Mouse (Mus musculus): ENCODE results near the gene Acsf3. TPM values are rescaled to one million over a fixed set of nuclear protein-coding genes. Genes with fewer than 3 reads are reported as not detected.

Gene Acsf3
- total RNA-seq, 2 experiments from 2014 or later = 24.7 to 26.8 TPM

- intact Hi-C loops (cut with DNase I) = no loop called here
- peak; percentile 27 to 57 for DNase-seq
These were observed 72.7 kb downstream of the Acsf3 start, which contains the start of gene Cdh15 for GRCm38 (mm10) chr8:122847829-122848561. Gene Cdh15, plus strand, starts transcription at chr8:122847966.

GRCm38 (mm10) chr8:122849152-122849910 lies 74.0 kb downstream of the Acsf3 start:
- intact Hi-C loops (cut with DNase I) = no loop called here

GRCm38 (mm10) chr8:122850641-122851240 lies 75.5 kb downstream of the Acsf3 start:
- DNase-seq = no peak
- intact Hi-C loops (cut with DNase I) = no loop called here

More at GRCm38 (mm10) chr8:122849152-122849910, 74.0 kb downstream of the Acsf3 start:
- no peak for DNase-seq

- DNase-seq = no peak
- intact Hi-C loops (cut with DNase I) = no loop called here
These were observed 76.6 kb downstream of the Acsf3 start for GRCm38 (mm10) chr8:122851692-122852545.

- no peak for DNase-seq
- intact Hi-C loops (cut with DNase I) = no loop called here
These were observed 77.2 kb downstream of the Acsf3 start for GRCm38 (mm10) chr8:122852546-122852905.

GRCm38 (mm10) chr8:122853340-122853771 lies 78.1 kb downstream of the Acsf3 start:
- intact Hi-C loops (cut with DNase I) = no loop called here
- peak in 1 of 2 experiments; percentile 30 for DNase-seq

- no peak for DNase-seq
- intact Hi-C loops (cut with DNase I) = no loop called here
These were observed 79.1 kb downstream of the Acsf3 start for GRCm38 (mm10) chr8:122854388-122854787.

- intact Hi-C loops (cut with DNase I) = no loop called here
- DNase-seq = no peak
These were observed 79.8 kb downstream of the Acsf3 start for GRCm38 (mm10) chr8:122855123-122855522.

GRCm38 (mm10) chr8:122856288-122856687 lies 81.0 kb downstream of the Acsf3 start:
- intact Hi-C loops (cut with DNase I) = no loop called here
- DNase-seq = no peak

- intact Hi-C loops (cut with DNase I) = no loop called here
- DNase-seq = no peak
These were observed 84.6 kb downstream of the Acsf3 start for GRCm38 (mm10) chr8:122859843-122860242.

- intact Hi-C loops (cut with DNase I) = no loop called here
- DNase-seq = no peak
These were observed 89.4 kb downstream of the Acsf3 start for GRCm38 (mm10) chr8:122864719-122865129.

- intact Hi-C loops (cut with DNase I) = no loop called here
- DNase-seq = peak in 1 of 2 experiments; percentile 16
These were observed 90.2 kb downstream of the Acsf3 start for GRCm38 (mm10) chr8:122865441-122865840.

- no peak for DNase-seq
- intact Hi-C loops (cut with DNase I) = no loop called here
These were observed 90.9 kb downstream of the Acsf3 start for GRCm38 (mm10) chr8:122866231-122866630.

Other genes starting within 250 kb of the Acsf3 start
- 10 to 100 TPM; 27.2 to 30.2 TPM for gene Piezo1, start 224.2 kb upstream of the Acsf3 start, total RNA-seq (2021)
- 1 to 10 TPM; 3.6 to 4.6 TPM for gene Cdt1, start 207.5 kb upstream of the Acsf3 start, total RNA-seq (2021)
- 10 to 100 TPM; 32.7 to 34.5 TPM for gene Aprt, start 198.6 kb upstream of the Acsf3 start, total RNA-seq (2021)
- 1 to 10 TPM; 3.5 to 4.1 TPM for gene Galns, start 164.0 kb upstream of the Acsf3 start, total RNA-seq (2021)
- gene Trappc2l, start 163.8 kb upstream of the Acsf3 start, total RNA-seq (2021) = 10 to 100 TPM; 45.9 to 57.2 TPM
- under 1 TPM in 1 of 2 experiments, not detected in 1; 0.20 TPM for gene Pabpn1l, start 152.7 kb upstream of the Acsf3 start, total RNA-seq (2021)
- gene Cbfa2t3, start 76.4 kb upstream of the Acsf3 start, total RNA-seq (2021) = 10 to 100 TPM; 22.1 to 25.3 TPM
- not detected for gene Cdh15, start 72.5 kb downstream of the Acsf3 start, total RNA-seq (2021)